8 mouse cellular contexts compared by ENCODE assay signal in genomic region chr6:91440474-91441144, GRCm38 (mm10). TPM values are rescaled to one million over a fixed set of nuclear protein-coding genes. Genes with fewer than 3 reads are reported as not detected.
DNase-seq lines count a peak whose midpoint lies in the region; ATAC-seq lines count a peak whose summit lies in the region.

No protein-coding gene starts in this region.

- peaks cover 3 to 5% of the 10 kb centered on the region in 2 experiments; a peak in 1 of 4 replicates for H3K4me1 ChIP-seq in heart, embryonic 14.5 days (ENCODE audit: control insufficient read depth in 2 of 2, insufficient read depth in 2 of 2, low read length in 2 of 2)
- peaks cover 24% of the 10 kb centered on the region for H3K4me1 ChIP-seq in liver, embryonic 13.5 days (replicated peaks)
- 0 out of 2 replicates have a peak, but pooled peaks cover 2% of the 10 kb centered on the region for H3K4me1 ChIP-seq in stomach, embryonic 16.5 days (ENCODE audit: control insufficient read depth, insufficient read depth, low read length)

- peak; percentile 89 for DNase-seq in c-Kit-negative CD71-positive TER-119-positive erythroid progenitor cells, embryonic 14.5 days (ENCODE audit: low read depth, low spot score)
- DNase-seq in fibroblast of lung, adult 2 months (ENCODE audit: low read depth), result peak; percentile 89
- DNase-seq in kidney, postnatal 14 days, result peak; percentile 97
- peak; percentile 89 for DNase-seq in liver, embryonic 13.5 days
- DNase-seq in neural tube, embryonic 10.5 days (ENCODE audit: extremely low spot score, low spot score), result peak; percentile 96

- no peaks in the 10 kb centered on the region for H3K9me3 ChIP-seq in heart, embryonic 14.5 days (ENCODE audit: control insufficient read depth, low read length)
- H3K9me3 ChIP-seq in liver, embryonic 13.5 days (replicated peaks), result no peaks in the 10 kb centered on the region
- no peaks in the 10 kb centered on the region for H3K9me3 ChIP-seq in stomach, embryonic 16.5 days (replicated peaks; ENCODE audit: control insufficient read depth, low read length)

- H3K4me2 ChIP-seq in heart, embryonic 14.5 days (ENCODE audit: low read length), result peak overlapping the region; percentile 92
- peak overlapping the region; percentile 86 for H3K4me2 ChIP-seq in liver, embryonic 13.5 days
- peak overlapping the region; percentile 98 for H3K4me2 ChIP-seq in stomach, embryonic 16.5 days (ENCODE audit: low read depth, low read length)

- no peaks in the 10 kb centered on the region for H3K36me3 ChIP-seq in heart, embryonic 14.5 days (ENCODE audit: control insufficient read depth, insufficient read depth, low read length)
- H3K36me3 ChIP-seq in liver, embryonic 13.5 days, result no peaks in the 10 kb centered on the region
- H3K36me3 ChIP-seq in stomach, embryonic 16.5 days (ENCODE audit: control insufficient read depth, insufficient read depth, low read length), result no peaks in the 10 kb centered on the region

- H3K27ac ChIP-seq in heart, embryonic 14.5 days (replicated peaks in 1 of 2; ENCODE audit: control insufficient read depth in 1 of 2, insufficient read depth in 1 of 2, low read depth in 2 of 2, low read length in 2 of 2), result peak overlapping the region; percentile 62 to 70
- H3K27ac ChIP-seq in liver, embryonic 13.5 days, result peak overlapping the region; percentile 73
- peak overlapping the region; percentile 47; the same call in 1 of the 2 replicates for H3K27ac ChIP-seq in stomach, embryonic 16.5 days (ENCODE audit: low read length)

- H3K9ac ChIP-seq in heart, embryonic 14.5 days (ENCODE audit: low read length), result peak overlapping the region; percentile 75
- peak overlapping the region; percentile 77 for H3K9ac ChIP-seq in liver, embryonic 13.5 days
- H3K9ac ChIP-seq in stomach, embryonic 16.5 days (ENCODE audit: low read length), result peak overlapping the region; percentile 78

- peak overlapping the region; percentile 70 to 75 for H3K4me3 ChIP-seq in heart, embryonic 14.5 days (ENCODE audit: control insufficient read depth in 1 of 2, insufficient read depth in 1 of 2, low read depth in 1 of 2, low read length in 2 of 2)
- H3K4me3 ChIP-seq in liver, embryonic 13.5 days (replicated peaks), result peak overlapping the region; percentile 72
- peak overlapping the region; percentile 67 for H3K4me3 ChIP-seq in stomach, embryonic 16.5 days (replicated peaks; ENCODE audit: low read length)

- H3K27me3 ChIP-seq in heart, embryonic 14.5 days (ENCODE audit: control insufficient read depth, insufficient read depth, low read length), result peaks cover 15% of the 10 kb centered on the region
- H3K27me3 ChIP-seq in liver, embryonic 13.5 days, result peaks cover 36% of the 10 kb centered on the region
- H3K27me3 ChIP-seq in stomach, embryonic 16.5 days (ENCODE audit: control insufficient read depth, insufficient read depth, low read length), result no peaks in the 10 kb centered on the region; the same call in 1 of the 2 replicates

- peak; percentile 97 for ATAC-seq in CD4-positive, CD25-positive, alpha-beta regulatory T cell, adult 4 months
- peak; percentile 93 for ATAC-seq in heart, embryonic 14.5 days (ENCODE audit: insufficient number of reproducible peaks, insufficient read depth, low FRiP score, low read depth)
- ATAC-seq in liver, embryonic 13.5 days (ENCODE audit: low read depth), result peak; percentile 91
- ATAC-seq in stomach, embryonic 16.5 days (ENCODE audit: insufficient read depth, low FRiP score), result peak; percentile 97

- 2% methylated on average over 30 of the region's 30 CpGs for WGBS in heart, embryonic 14.5 days
- WGBS in liver, embryonic 13.5 days (ENCODE audit: insufficient replicate concordance), result 2% methylated on average over 30 of the region's 30 CpGs
- WGBS in stomach, embryonic 16.5 days, result 2% methylated on average over 30 of the region's 30 CpGs

RNA-seq across cellular contexts. Expression of gene Wnt7a, which starts 29.4 kb away (rescaled TPM):
- polyA plus RNA-seq in CD4-positive, CD25-positive, alpha-beta regulatory T cell, adult 4 months (2017; shearing (Covaris generic)), result not detected
- polyA plus RNA-seq in heart, embryonic 14.5 days (2014; fragmentation: Nextera tagmentation; extraction: Ambion mirVana), result not detected in 2 replicates
- not detected in 2 replicates for polyA plus RNA-seq in liver, embryonic 13.5 days (2015; fragmentation: Nextera tagmentation; extraction: Ambion mirVana)
- 0.04 and 0.36 TPM in 2 replicates for polyA plus RNA-seq in stomach, embryonic 16.5 days (2015; fragmentation: Nextera tagmentation; extraction: Ambion mirVana)

RNA-seq across cellular contexts. Expression of gene Chchd4, which starts 32.7 kb away (rescaled TPM):
- 10 to 100 TPM; 10.5 to 11.4 TPM for polyA plus RNA-seq in CD4-positive, CD25-positive, alpha-beta regulatory T cell, adult 4 months (2017; shearing (Covaris generic))
- polyA plus RNA-seq in heart, embryonic 14.5 days (2014; fragmentation: Nextera tagmentation; extraction: Ambion mirVana), result 32.5 TPM in 2 replicates
- 24.0 and 24.2 TPM in 2 replicates for polyA plus RNA-seq in liver, embryonic 13.5 days (2015; fragmentation: Nextera tagmentation; extraction: Ambion mirVana)
- polyA plus RNA-seq in stomach, embryonic 16.5 days (2015; fragmentation: Nextera tagmentation; extraction: Ambion mirVana), result 23.3 and 25.3 TPM in 2 replicates

RNA-seq across cellular contexts. Expression of gene Tmem43, which starts 32.9 kb away (rescaled TPM):
- 10 to 100 TPM; 62.2 to 99.3 TPM for polyA plus RNA-seq in CD4-positive, CD25-positive, alpha-beta regulatory T cell, adult 4 months (2017; shearing (Covaris generic))
- polyA plus RNA-seq in heart, embryonic 14.5 days (2014; fragmentation: Nextera tagmentation; extraction: Ambion mirVana), result 27.1 and 27.3 TPM in 2 replicates
- polyA plus RNA-seq in liver, embryonic 13.5 days (2015; fragmentation: Nextera tagmentation; extraction: Ambion mirVana), result 12.2 and 14.3 TPM in 2 replicates
- 56.8 and 64.3 TPM in 2 replicates for polyA plus RNA-seq in stomach, embryonic 16.5 days (2015; fragmentation: Nextera tagmentation; extraction: Ambion mirVana)

Comparison
In these comparisons a context has a peak if more than half of its experiments do, and no peak if none do; other contexts are left out.
1. Peak in every context shown above with its lines: DNase-seq, ATAC-seq, H3K4me3 ChIP-seq and H3K27ac ChIP-seq.